Mouse (Mus musculus): ENCODE data around the gene Lama4. TPM values are rescaled to one million over a fixed set of nuclear protein-coding genes. Genes with fewer than 3 reads are reported as not detected.

The Lama4 gene
- polyA plus RNA-seq, 1 experiment, result 7.6 TPM

DNA sequence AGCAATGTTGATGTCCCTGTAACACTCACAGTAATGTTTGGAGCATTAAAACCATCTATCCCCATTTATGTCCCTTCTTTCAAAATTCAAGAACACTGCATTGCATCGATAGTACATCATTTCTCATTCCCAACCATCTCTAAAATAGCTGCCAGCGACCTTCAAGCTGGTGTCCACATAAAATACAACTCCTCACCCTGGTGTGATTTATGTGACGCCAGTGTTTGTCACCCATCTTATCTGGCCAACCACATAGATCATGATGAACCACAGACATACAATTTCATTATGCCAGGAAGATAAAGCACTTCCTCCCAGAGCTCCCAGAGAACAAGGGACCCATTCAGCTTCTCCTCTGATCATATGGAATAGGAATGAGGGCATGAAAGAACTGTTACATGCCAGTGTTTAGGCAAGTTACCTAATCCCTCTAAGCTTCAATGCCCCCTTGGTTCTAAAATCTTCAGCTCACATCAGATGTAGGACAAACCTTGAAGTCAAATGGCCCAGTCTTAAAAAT, 79.2 kb downstream of the Lama4 start:
- DNase-seq (ENCODE audit: extremely low spot score in 1 of 2, low spot score in 1 of 2), result no peak

DNA sequence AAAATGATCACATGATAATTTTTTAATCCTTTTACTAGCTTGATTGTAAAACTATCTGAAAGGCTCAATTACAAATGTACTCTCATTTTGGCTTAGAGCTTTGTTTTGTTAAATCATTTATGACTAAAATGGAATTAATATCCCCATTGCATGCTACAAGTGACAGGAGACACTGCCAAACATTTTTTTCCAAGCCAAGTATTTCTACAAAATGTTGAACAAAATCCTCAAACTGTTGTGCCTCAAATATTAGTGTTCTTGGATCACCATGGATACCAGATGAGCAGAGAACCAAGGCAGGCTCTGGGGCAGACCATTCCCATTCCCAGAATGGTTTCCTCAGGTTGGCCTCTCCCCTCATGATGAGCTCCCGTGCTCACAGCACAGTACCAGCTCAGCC, 79.8 kb downstream of the Lama4 start:
- no peak for DNase-seq (ENCODE audit: extremely low spot score in 1 of 2, low spot score in 1 of 2)

DNA sequence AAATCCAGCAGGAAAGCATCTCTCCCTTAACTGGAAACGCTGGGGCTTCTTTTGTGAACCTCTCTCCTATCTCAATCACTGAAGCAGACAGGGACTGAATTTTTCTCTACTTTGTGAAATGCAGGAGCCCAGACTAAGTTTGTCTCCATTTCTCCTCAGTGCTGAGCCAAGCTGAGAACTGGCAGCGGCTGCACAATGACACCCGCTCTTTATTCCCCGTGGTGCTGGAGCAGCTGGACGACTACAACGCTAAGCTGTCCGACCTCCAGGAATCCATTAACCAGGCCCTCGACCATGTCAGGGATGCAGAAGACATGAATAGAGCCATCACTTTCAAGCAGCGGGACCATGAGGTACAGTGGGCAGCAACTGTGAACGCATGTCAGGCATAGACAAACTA, 82.5 kb downstream of the Lama4 start:
- no peak for DNase-seq (ENCODE audit: extremely low spot score in 1 of 2, low spot score in 1 of 2)

DNA sequence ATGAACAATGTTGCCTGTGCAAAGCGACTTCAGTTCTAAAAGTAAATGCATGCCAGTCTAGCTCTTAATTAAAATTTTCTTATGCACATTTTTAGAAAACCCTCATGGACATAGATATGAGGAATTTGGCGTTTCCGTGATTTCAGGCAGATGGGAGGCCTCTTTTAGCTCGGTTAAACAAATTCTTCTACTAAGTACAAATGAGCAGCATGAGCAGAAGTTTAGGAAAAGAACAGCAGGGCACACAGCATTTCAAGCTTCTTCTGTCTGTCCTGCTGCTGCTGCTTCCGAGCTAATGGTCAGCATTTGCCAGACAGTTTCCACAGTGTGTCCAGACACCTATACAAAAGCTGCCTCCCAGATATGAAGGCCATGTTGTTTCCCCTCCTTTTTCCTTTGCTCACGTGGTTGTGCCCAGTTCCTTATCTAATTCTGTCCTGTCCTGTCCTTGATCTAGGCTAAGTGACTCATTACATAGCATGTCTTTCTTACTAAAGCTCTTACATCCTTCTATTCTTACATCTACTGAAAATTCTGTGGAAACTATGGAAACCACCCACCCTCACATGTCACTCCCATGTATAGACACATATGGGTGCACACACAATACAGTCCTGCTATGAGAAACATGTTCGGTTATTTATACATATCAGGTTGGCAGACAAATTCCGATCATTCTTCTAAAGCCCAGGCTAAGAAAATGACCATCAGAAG, 84.4 kb downstream of the Lama4 start:
- DNase-seq (ENCODE audit: extremely low spot score in 1 of 2, low spot score in 1 of 2), result peak; percentile 9 to 12

DNA sequence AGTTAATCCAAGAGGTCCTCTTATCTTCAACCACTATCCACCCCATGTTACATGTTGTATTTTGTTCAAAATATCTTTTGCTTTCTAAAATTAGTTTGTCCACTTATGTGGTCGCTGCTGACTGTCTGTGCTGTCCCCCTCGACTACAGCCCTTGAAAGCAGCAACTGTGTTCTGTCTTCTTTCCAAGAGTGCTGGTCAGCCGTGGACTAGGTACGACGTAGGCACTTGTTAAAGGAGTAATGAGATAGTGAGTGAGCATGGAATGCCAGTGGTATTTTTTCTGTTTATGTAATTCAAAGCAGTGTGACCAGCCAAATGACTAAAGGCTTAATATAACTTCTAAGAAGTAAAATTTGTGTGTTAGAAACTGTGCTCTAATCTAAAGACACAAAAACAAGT, 90.7 kb downstream of the Lama4 start:
- no peak for DNase-seq (ENCODE audit: extremely low spot score in 1 of 2, low spot score in 1 of 2)

DNA sequence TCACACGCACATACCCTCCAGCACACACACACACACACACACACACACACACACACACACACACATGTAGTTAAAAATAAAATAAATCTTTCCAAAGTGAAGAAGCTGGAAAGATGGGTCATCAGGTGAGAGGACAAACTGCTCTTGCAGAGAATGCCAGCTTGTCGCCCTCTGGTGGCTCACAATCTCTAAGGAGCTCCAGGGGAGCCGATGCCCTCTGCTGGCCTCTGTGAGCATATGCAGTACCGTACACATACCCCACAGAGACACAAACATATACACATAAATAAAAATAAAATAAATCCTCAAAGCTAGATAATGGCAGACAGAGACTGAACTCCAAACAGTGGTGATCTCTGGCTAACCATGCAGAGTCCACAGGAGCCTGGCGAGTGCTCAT, 99.4 kb downstream of the Lama4 start:
- no peak for DNase-seq (ENCODE audit: extremely low spot score in 1 of 2, low spot score in 1 of 2)

DNA sequence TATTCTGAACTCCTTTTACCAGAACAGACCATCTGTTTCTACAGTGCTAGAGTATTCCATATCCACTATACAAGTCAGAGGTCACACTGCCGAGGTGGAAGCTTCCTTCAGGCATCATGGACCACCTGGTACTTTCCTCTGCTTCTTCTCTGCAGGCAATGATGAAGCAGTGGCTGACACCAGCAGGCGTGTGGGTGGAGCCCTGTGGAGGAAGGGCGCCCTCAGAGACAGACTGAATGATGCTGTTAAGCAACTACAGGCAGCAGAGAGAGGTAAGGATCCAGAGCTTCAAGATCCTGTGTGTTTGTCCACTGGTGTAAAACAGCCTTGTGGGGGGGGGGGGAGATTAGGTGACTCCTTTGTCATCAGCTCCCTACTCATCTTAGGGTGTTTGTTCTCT, 100.1 kb downstream of the Lama4 start:
- DNase-seq (ENCODE audit: extremely low spot score in 1 of 2, low spot score in 1 of 2), result peak in 1 of 2 experiments; percentile 27

DNA sequence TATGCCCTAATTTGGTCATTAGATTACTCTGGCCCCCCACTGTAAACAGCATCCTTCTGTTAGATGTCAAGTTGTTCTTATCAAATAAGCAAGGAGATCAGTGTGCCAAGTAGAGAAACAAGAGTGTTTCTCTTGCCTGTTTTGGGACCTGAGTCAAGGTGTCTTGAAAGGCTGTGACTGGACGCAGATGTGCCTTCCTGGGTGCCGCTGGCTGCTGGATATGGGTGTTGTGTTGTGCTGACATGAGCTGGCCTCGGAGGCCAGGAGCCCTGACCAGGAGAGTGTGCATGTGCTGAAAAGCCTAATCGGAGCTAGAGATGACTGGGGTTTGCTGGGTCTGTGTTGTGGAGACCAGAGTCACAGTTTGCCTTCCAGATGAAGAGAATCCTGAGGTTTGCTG, 100.7 kb downstream of the Lama4 start:
- no peak for DNase-seq (ENCODE audit: extremely low spot score in 1 of 2, low spot score in 1 of 2)

DNA sequence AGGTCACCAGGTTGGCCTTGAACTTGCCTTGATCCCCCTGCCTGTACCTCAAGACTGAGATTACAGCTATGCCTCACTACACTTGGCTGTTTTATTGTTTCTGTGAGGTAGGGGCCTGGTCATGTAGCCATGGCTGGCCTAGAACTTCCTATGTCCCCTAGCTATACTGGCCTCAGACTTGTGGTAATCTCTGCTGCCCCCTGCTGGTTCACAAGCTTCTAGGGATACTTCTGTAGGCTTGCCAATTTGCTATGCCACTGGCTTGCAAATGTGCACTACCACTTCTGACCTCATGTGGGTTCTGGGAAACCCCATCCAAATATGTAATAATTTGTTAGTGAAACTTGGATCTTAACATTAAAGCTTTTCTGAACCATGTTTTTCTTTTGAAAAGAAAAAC, 101.6 kb downstream of the Lama4 start:
- DNase-seq (ENCODE audit: extremely low spot score in 1 of 2, low spot score in 1 of 2), result peak; percentile 14 to 76

DNA sequence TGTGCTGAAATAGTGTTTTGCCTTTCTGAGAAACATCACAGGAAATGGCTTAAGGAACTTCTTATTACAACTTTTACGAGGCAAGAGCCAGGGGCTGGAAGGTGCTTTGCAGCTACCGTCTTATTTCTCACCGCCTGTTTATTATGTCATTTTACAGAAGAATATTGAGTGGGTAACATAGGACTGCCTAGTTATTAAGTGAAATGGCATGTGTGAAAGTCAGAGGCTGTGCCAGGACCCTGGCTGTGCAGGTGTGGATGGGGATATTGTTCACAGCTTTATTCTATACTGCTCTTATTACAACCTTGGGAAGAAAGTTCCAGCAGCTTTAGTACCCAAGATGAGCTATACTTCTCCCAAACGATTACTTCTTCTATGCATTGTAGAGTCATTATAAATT, 106.7 kb downstream of the Lama4 start:
- no peak for DNase-seq (ENCODE audit: extremely low spot score in 1 of 2, low spot score in 1 of 2)

DNA sequence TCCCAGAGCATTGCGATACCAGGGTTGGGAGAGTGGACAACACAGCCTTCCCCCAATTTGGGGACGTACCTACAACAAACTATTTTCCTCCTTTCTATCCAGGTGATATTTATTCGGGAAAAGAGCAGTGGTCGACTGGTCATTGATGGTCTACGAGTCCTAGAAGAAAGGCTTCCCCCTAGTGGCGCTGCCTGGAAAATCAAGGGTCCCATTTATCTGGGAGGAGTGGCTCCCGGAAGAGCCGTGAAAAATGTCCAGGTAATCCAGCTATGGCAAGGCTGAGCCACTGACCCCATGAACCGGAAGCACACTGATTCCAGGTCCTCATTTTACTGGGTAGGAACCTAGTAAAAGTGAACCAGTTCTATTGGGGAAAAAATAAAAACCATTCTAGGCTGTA, 131.7 kb downstream of the Lama4 start:
- DNase-seq (ENCODE audit: extremely low spot score in 1 of 2, low spot score in 1 of 2), result peak in 1 of 2 experiments; percentile 45

DNA sequence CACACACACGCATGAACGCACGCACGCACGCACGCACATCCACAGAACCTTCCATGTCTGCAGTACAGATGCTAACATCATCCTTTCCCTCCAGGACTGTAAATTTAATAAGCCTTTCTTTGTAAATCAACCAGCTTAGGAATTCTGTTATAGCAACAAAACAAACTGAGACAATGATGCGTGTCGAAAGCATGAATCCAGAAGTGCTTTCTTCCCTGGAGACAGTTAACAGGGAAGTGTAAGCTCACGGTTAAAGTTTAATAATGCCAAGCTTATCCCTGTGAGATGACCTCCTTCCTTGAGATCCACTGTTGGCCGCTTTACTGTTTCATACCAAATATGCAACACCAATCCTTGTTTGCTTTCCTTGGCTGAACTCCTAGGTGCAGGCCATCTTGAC, 133.4 kb downstream of the Lama4 start:
- no peak for DNase-seq (ENCODE audit: extremely low spot score in 1 of 2, low spot score in 1 of 2)

DNA sequence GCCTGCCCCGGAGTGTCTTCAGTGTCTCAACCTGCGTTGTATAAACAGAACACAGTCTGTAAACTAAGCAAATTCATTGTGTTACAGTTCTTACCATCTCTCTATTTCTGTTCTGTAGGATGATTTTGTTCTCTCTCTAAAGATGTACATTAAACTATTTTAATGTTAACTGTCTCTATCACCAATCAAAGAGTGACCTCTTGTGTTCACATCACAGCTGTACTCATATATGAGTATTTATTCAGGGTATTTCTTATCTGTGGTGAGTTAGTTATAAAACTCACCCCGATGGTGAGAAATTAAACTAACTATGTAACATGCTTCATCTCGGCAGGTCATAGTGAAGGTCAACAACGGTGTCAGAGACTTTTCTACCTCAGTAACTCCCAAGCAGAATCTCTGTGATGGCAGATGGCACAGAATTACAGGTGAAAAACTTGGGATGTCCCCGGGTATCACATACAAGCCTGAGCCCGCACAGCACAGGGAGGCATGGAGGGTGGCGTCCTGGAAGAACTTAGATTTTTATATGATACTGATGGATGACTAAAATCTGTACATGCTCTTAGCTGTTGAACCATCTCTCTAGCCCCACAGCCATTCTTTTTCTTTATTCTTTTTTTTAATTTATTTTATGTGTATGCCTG, 139.6 kb downstream of the Lama4 start:
- no peak for DNase-seq (ENCODE audit: extremely low spot score in 1 of 2, low spot score in 1 of 2)

DNA sequence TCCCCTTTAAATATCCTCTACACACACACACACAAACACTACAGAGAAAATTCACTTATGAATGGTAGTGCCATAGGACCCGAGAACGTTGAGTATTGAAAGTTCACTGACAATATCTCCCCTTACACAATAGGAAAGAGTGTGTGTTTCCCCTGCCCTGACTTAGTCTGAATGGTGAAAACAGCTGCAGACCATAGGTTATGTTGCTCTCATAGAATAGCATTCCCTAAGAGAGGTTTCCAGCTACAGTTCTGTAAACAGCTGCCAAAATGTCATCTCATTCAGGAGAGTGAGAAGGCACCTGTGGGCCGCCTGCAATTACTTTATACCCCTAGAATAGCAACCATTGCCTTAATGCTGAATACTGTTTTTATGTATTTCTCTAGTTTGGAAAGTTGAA, 141.1 kb downstream of the Lama4 start:
- DNase-seq (ENCODE audit: extremely low spot score in 1 of 2, low spot score in 1 of 2), result no peak

DNA sequence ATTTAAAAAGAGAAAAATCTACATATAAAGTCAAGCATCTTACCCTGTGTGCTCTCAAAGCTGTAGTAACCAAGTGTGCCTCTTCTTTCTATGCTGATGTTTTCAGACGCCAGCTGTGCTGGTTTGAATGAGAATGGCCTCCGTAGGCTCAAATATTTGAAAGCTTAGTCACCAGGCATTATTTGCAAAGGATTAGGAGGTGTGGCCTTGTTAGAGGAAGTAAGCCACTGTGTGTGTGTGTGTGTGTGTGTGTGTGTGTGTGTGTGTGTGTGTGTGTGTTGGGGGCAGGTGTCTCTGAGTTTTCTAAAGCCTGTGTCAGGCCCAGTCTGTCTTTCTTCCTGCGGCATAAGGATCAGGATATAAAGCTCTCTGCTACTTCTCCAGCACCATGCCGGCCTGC, 141.6 kb downstream of the Lama4 start:
- no peak for DNase-seq (ENCODE audit: extremely low spot score in 1 of 2, low spot score in 1 of 2)

DNA sequence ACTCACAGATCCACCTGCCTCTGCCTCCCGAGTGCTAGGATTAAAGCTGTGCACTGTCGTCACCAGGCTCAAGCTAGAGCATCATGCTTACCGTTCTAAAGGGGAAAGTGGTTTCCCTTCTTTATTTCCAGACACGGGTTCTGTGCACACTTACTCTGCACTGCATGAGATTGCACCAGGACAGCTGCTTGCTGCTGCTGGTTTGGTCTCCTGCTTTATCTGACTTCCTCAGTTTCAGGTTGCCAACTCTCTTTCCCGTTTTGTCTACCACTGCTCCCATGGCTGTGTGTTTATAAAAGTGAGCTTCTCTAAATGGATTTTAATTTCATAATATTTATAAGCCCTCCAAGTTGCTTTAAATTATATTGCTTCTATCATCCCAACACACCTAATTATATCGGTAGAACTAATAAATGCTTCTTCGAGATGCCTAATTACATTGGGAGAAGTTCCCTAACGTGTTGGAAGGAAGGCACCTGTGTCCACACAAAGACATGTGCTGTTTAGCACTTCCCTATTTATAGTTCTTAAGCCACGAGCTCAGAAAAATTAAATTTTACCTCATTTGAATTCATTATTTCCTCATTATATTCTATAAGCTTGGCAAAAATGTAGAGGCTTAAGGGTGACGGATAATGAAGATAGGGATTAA, 143.6 kb downstream of the Lama4 start:
- no peak for DNase-seq (ENCODE audit: extremely low spot score in 1 of 2, low spot score in 1 of 2)

DNA sequence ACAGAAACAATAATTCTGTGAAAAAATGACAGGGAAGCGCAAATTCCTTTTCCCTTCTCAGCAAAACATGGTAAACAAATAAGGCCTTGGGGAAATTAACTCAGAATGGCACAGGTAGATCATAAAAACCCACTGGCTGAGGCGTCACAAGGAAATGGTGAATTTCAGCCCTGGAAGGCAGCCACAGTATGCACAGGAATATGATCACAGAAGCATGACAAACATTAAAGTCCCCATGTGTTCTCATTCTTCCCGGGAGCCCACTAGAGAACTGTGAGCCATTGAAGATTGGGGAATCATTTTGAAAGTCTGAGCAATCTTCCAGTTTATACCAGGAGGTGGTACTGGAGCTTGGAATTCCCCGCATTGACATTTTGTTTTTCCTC, 144.2 kb downstream of the Lama4 start:
- no peak for DNase-seq (ENCODE audit: extremely low spot score in 1 of 2, low spot score in 1 of 2)

DNA sequence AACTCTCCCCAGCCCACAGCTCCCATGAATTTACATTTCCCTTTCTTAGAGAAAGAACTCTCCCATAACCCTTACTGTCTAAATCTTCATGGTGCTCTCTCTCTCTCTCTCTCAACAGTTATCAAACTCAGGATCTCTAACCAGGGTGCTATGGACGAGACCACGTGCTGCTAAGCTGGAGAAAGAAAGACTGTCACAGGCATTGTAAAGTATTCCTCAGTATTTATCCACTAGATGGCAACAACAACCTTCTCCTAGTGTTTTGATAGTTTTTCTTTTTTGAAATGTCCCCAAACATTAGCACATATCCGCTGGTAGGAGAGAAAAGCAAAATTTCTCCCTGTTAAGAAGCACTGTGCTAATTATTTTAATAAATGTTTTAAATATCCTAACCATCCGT, 156.1 kb downstream of the Lama4 start:
- DNase-seq (ENCODE audit: extremely low spot score in 1 of 2, low spot score in 1 of 2), result no peak

DNA sequence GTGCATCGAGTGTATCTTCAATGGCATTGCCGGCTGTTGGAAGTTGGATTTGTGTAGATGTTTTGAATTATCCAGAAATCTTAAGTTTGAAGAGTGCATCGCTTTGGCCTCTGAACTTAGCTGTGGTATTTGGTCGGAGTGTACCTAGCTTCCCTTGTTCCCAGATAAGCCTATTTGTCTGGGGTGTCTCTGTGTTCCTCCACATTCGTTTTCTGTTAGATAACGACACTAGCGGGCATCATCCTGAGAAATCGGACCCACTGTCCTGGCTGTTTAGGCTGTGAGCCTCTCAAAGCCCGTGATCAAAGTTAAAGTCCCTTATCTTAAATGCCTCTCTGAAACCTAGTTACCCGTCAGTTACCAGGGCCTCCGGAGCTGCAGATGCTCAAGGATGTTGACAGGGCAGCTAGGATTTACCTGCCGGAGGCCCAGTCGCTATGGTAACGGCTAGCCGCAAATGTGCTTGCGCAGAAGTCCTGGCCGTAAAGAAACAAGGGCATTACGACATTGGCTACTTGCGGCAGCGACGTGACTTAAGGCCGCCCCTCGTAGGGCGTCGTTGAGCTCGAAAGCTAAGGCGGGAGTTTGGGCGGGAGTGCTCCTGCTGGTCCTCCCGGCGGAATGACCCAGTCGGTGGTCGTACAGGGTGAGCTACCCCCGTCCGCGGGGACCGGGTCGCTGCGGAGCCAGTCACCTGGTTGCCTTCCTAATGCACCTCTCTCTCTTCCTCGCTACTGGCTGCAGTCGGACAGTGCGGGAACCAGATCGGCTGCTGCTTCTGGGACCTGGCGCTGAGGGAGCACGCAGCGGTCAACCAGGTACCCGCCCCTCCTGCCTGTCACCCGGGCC, 168.4 kb downstream of the Lama4 start, which contains the start of the genes Fam229b and Tube1:
Gene Fam229b, minus strand, starts transcription at position 453 of the 849 bp plus-strand sequence.
Gene Tube1, plus strand, starts transcription at position 515 of the 849 bp plus-strand sequence.
- peak; percentile 95 to 96 for DNase-seq (ENCODE audit: extremely low spot score in 1 of 2, low spot score in 1 of 2)

DNA sequence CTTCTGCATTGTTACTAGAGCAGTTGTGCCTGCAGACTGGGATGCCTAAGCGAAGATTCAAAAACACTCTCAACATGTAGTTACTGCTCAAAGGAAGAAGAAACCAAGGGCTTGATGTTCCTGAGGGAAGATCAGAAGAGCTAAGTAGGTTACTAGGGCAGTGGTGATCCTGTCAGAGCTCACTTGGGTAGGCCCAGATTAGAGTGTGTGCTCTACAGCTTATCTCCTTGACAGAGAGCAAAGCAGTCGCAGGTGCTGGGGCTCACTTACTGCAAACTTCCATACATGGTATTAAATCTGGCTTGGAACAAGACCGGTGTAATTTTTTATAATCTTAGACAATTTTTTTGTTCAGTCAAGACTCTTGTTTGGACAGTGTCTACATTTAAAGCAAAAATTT, 172.5 kb downstream of the Lama4 start:
- no peak for DNase-seq (ENCODE audit: extremely low spot score in 1 of 2, low spot score in 1 of 2)

DNA sequence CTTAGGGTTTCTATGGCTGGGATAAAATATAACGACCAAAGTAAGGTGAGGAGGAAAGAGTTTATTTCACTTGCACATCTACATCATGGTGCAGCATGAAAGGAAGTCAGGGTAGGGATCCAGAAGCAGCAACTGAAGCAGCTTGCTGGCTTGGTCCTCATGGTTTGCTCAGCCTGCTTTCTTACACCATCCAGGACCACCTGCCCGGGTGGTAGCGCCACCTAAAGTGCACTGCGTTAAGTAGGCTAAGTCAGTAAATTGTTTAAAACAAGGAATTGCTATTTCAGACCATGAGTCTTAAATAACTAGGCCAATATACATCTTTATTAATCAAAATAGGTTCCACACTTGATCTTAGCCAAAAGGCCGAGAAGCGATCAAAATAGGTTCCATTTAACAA, 173.4 kb downstream of the Lama4 start:
- no peak for DNase-seq (ENCODE audit: extremely low spot score in 1 of 2, low spot score in 1 of 2)

All from frontal cortex, adult 2 months (tissue).